Mouse (Mus musculus): ENCODE results near the gene Slc35d1. TPM values are rescaled to one million over a fixed set of nuclear protein-coding genes. Genes with fewer than 3 reads are reported as not detected.
A peak's percentile ranks its signal among the peaks of the same experiment; 100 is the strongest.

Gene Slc35d1
- polyA plus RNA-seq, 1 experiment, result 0.28 TPM

GRCm38 (mm10) chr4:103199086-103199485 is 15.9 kb downstream of the Slc35d1 start:
- Histone ChIP-seq H3K36me3 (ENCODE audit: control insufficient read depth) (peaks cover 74% of the 10 kb centered on the region), H3K9me3 (ENCODE audit: control insufficient read depth, low read length) (no peaks in the 10 kb centered on the region), H3K4me1 (ENCODE audit: control insufficient read depth) (no peaks in the 10 kb centered on the region), H3K27me3 (ENCODE audit: control insufficient read depth) (no peaks in the 10 kb centered on the region), H3K4me3 (replicated peaks) (no peak overlapping the region)
- TF ChIP-seq GATA1 (IDR thresholded peaks at IDR 0.05; ENCODE audit: low read length) (no peak), TAL1 (IDR thresholded peaks at IDR 0.05; ENCODE audit: low read length) (no peak)

DNA sequence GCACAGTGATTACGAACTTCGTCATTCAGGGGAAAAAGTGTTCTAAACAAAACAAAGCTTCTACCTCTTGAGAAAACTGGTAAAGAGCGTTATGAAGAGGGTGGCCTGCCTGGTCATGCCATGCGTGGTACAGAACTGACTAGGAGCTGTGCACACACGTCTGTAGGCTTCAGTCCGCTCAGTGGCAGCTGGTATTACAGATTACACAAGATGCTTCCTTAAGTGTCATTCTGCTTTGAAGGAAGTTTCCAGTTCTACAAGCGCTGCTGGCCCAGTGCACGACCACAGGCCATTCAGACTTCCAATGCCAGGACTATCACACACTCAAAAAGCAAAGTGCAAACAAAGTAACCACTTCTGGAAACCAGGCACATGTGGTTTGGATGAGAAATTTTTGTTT is 17.6 kb downstream of the Slc35d1 start:
- no peak for TF ChIP-seq GATA1 (IDR thresholded peaks at IDR 0.05; ENCODE audit: low read length)
- no peak for TF ChIP-seq TAL1 (IDR thresholded peaks at IDR 0.05; ENCODE audit: low read length)
- H3K36me3 ChIP-seq (ENCODE audit: control insufficient read depth), result peaks cover 85% of the 10 kb centered on the region
- no peak overlapping the region for H3K4me3 ChIP-seq (replicated peaks)
- H3K9me3 ChIP-seq (ENCODE audit: control insufficient read depth, low read length), result peaks cover 3% of the 10 kb centered on the region
- no peaks in the 10 kb centered on the region for H3K27me3 ChIP-seq (ENCODE audit: control insufficient read depth)
- H3K4me1 ChIP-seq (ENCODE audit: control insufficient read depth), result peaks cover 12% of the 10 kb centered on the region

- no peaks in the 10 kb centered on the region for H3K27me3 ChIP-seq (ENCODE audit: control insufficient read depth)
- peaks cover 6% of the 10 kb centered on the region for H3K9me3 ChIP-seq (ENCODE audit: control insufficient read depth, low read length)
- H3K36me3 ChIP-seq (ENCODE audit: control insufficient read depth), result peaks cover 82% of the 10 kb centered on the region
- peaks cover 59% of the 10 kb centered on the region for H3K4me1 ChIP-seq (ENCODE audit: control insufficient read depth)
- TF ChIP-seq TAL1 (IDR thresholded peaks at IDR 0.05; ENCODE audit: low read length) (no peak), GATA1 (IDR thresholded peaks at IDR 0.05; ENCODE audit: low read length) (no peak)
- no peak overlapping the region for H3K4me3 ChIP-seq (replicated peaks)
Measured at GRCm38 (mm10) chr4:103192421-103192820, 22.5 kb downstream of the Slc35d1 start.

DNA sequence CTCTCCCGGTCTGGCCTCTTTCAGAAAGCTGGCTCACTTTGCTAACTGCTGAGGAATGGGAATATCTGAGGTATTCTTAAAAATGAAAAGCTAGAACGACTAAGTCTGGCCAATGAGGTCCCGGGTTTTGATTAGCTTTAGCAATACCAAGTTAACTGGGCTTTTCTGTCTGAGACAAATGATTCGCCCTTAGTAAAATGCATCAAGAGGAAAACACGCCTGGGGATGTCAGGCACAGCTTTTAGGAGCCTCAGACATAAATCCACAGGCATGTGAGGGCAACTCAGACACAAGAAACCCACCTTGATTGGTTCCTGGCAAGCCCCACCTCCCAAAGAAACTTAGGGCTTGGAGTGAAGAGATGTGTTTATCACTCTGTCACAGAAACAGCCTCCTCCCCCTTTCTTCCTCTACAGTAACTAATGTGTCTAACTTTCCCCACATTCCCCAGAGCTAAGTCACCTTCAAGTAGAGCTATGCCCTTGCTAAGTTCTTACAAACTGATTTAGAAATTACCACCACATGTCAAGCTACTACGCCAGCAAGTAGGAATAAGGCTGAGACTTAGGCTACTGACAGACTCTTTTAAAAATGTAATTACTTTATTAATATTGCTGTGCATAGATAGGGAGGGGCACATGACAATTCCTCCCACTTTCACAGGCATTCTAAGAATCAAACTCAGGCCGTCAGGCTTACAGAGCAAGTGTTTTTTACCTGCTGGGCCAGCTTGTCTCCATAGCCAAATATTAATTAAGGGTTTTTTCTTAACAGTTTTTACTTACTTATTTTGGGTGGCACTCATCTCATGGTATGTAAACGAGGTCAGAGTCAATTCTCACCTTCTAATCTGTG is 26.0 kb downstream of the Slc35d1 start:
- Histone ChIP-seq H3K4me1 (ENCODE audit: control insufficient read depth) (peaks cover 65% of the 10 kb centered on the region), H3K9me3 (ENCODE audit: control insufficient read depth, low read length) (peaks cover 6% of the 10 kb centered on the region), H3K4me3 (replicated peaks) (no peak overlapping the region), H3K27me3 (ENCODE audit: control insufficient read depth) (no peaks in the 10 kb centered on the region), H3K36me3 (ENCODE audit: control insufficient read depth) (peaks cover 82% of the 10 kb centered on the region)
- TF ChIP-seq GATA1 (IDR thresholded peaks at IDR 0.05; ENCODE audit: low read length) (no peak), TAL1 (IDR thresholded peaks at IDR 0.05; ENCODE audit: low read length) (peak; percentile 38; the same call in 2 of the 3 replicates)

- no peak for TF ChIP-seq GATA1 (IDR thresholded peaks at IDR 0.05; ENCODE audit: low read length)
- no peak for TF ChIP-seq TAL1 (IDR thresholded peaks at IDR 0.05; ENCODE audit: low read length)
- peaks cover 2% of the 10 kb centered on the region; the same call in 1 of the 2 replicates for H3K4me1 ChIP-seq (ENCODE audit: control insufficient read depth)
- no peaks in the 10 kb centered on the region for H3K27me3 ChIP-seq (ENCODE audit: control insufficient read depth)
- H3K4me3 ChIP-seq (replicated peaks), result no peak overlapping the region
- peaks cover 73% of the 10 kb centered on the region for H3K36me3 ChIP-seq (ENCODE audit: control insufficient read depth)
- no peaks in the 10 kb centered on the region for H3K9me3 ChIP-seq (ENCODE audit: control insufficient read depth, low read length)
Measured at GRCm38 (mm10) chr4:103180300-103180888, 34.6 kb downstream of the Slc35d1 start.

- TF ChIP-seq TAL1 (IDR thresholded peaks at IDR 0.05; ENCODE audit: low read length), result no peak
- TF ChIP-seq GATA1 (IDR thresholded peaks at IDR 0.05; ENCODE audit: low read length), result no peak
- Histone ChIP-seq H3K9me3 (ENCODE audit: control insufficient read depth, low read length) (no peaks in the 10 kb centered on the region), H3K27me3 (ENCODE audit: control insufficient read depth) (no peaks in the 10 kb centered on the region), H3K4me3 (replicated peaks) (no peak overlapping the region), H3K4me1 (ENCODE audit: control insufficient read depth) (peaks cover 2% of the 10 kb centered on the region; the same call in 1 of the 2 replicates), H3K36me3 (ENCODE audit: control insufficient read depth) (peaks cover 74% of the 10 kb centered on the region)
Measured at GRCm38 (mm10) chr4:103179581-103179980, 35.4 kb downstream of the Slc35d1 start.

DNA sequence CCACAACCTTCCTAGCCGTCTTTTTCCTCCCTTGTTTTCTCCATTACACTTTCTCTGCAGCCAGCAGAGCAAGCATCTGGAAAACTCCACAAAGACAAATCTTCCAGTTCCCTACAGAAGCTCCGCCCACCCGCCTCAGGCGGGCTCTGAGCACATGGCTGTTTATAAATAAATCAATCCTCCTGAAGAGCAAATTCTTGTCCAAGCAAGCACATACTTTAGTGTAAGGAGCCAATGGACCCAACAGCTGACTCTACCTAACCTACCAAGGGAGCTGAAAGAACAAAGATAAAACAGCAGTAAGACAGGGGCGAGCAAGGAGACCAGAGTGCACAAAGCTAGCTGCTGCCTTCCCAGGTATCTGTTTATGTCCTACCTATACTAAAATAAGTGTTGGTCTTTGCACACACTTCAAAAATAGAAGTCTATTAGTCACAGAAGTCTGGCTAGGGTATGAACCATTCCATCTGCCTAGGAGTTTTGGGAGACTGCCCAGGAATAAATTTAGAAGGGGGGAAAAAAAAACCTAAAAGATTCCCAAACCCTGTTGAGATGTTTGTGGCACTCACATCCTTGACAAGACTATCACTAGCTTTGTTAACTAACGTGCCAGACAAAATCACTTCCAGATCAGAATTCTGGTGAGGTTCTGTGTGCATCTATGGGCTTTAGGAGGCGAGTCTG is 36.2 kb downstream of the Slc35d1 start:
- Histone ChIP-seq H3K4me3 (replicated peaks) (no peak overlapping the region), H3K36me3 (ENCODE audit: control insufficient read depth) (peaks cover 75% of the 10 kb centered on the region), H3K4me1 (ENCODE audit: control insufficient read depth) (peaks cover 2% of the 10 kb centered on the region; the same call in 1 of the 2 replicates), H3K9me3 (ENCODE audit: control insufficient read depth, low read length) (no peaks in the 10 kb centered on the region), H3K27me3 (ENCODE audit: control insufficient read depth) (no peaks in the 10 kb centered on the region)
- no peak for TF ChIP-seq GATA1 (IDR thresholded peaks at IDR 0.05; ENCODE audit: low read length)
- TF ChIP-seq TAL1 (IDR thresholded peaks at IDR 0.05; ENCODE audit: low read length), result no peak

DNA sequence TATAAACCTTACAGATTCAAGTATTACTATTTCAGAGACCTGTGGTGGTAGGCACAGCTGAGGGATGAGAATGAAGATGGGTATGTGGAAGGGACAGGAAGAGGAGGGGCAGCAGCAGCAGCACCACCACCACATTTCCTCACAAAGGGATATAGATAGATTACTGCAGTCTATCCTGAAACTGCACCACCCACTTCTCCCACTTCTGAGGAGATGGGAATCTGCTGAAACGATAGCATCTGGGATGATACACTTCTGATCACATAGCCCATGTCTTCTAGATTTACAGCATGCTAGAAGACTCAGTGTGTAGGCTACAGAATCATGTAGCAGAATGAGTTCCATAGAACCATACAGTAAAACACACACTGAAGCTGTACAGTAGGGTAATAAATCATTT is 37.3 kb downstream of the Slc35d1 start:
- Histone ChIP-seq H3K4me1 (ENCODE audit: control insufficient read depth) (peaks cover 2% of the 10 kb centered on the region; the same call in 1 of the 2 replicates), H3K36me3 (ENCODE audit: control insufficient read depth) (peaks cover 73% of the 10 kb centered on the region), H3K4me3 (replicated peaks) (no peak overlapping the region), H3K27me3 (ENCODE audit: control insufficient read depth) (no peaks in the 10 kb centered on the region), H3K9me3 (ENCODE audit: control insufficient read depth, low read length) (no peaks in the 10 kb centered on the region)
- TF ChIP-seq GATA1 (IDR thresholded peaks at IDR 0.05; ENCODE audit: low read length) (no peak), TAL1 (IDR thresholded peaks at IDR 0.05; ENCODE audit: low read length) (no peak)

- no peaks in the 10 kb centered on the region for H3K9me3 ChIP-seq (ENCODE audit: control insufficient read depth, low read length)
- H3K36me3 ChIP-seq (ENCODE audit: control insufficient read depth), result peaks cover 73% of the 10 kb centered on the region
- no peaks in the 10 kb centered on the region for H3K4me1 ChIP-seq (ENCODE audit: control insufficient read depth)
- no peak overlapping the region for H3K4me3 ChIP-seq (replicated peaks)
- no peak for TF ChIP-seq GATA1 (IDR thresholded peaks at IDR 0.05; ENCODE audit: low read length)
- TF ChIP-seq TAL1 (IDR thresholded peaks at IDR 0.05; ENCODE audit: low read length), result no peak
- H3K27me3 ChIP-seq (ENCODE audit: control insufficient read depth), result no peaks in the 10 kb centered on the region
Measured at GRCm38 (mm10) chr4:103174001-103174400, 41.0 kb downstream of the Slc35d1 start.

All from erythroblast, embryonic 14.5 days (primary cell).